Mouse (Mus musculus): ENCODE measurements at regions not wholly inside any gene's neighbourhood (a gene's known extent, or its start where the extent isn't known, plus 50 kb on each side); places are given as distances from the start of the nearest gene placed in this dataset.

DNA sequence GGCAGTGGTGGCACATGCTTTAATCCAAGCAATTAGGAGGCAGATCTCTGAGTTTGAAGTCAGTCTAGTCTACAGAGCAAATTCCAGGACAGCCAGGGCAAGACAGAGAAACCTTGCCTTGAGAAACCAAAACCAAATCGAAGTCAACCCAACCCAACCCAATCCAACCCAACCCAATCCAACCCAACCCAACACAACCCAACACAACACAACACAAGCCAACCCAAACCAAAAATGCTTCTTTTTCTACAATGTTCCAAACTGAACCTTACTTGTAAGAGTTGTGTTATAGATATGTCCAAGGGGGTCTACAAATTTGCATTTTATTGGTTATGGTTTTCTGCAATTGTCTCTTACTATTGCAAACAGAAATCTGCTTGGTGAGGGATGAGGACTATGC, 52.8 kb upstream of the Chodl start:
- Histone ChIP-seq H3K27ac (no peak overlapping the region), H3K4me1 (no peaks in the 10 kb centered on the region), H3K27me3 (ENCODE audit: poor library complexity, severe bottlenecking) (no peaks in the 10 kb centered on the region), H3K9me3 (no peaks in the 10 kb centered on the region), H3K4me3 (no peak overlapping the region), H3K36me3 (replicated peaks) (no peaks in the 10 kb centered on the region)
- WGBS = 76% methylated on average over 1 of the region's 1 CpGs
- DNase-seq (ENCODE audit: extremely low spot score, low spot score) = no peak

GRCm38 (mm10) chr16:78859006-78859405, 71.7 kb upstream of the Chodl start:
- no peak overlapping the region for H3K27ac ChIP-seq
- no peaks in the 10 kb centered on the region for H3K9me3 ChIP-seq
- WGBS = 90% methylated on average over 4 of the region's 4 CpGs
- no peak for DNase-seq (ENCODE audit: extremely low spot score, low spot score)
- no peaks in the 10 kb centered on the region for H3K4me1 ChIP-seq
- H3K36me3 ChIP-seq (replicated peaks) = no peaks in the 10 kb centered on the region
- no peak overlapping the region for H3K4me3 ChIP-seq
- no peaks in the 10 kb centered on the region for H3K27me3 ChIP-seq (ENCODE audit: poor library complexity, severe bottlenecking)

DNA sequence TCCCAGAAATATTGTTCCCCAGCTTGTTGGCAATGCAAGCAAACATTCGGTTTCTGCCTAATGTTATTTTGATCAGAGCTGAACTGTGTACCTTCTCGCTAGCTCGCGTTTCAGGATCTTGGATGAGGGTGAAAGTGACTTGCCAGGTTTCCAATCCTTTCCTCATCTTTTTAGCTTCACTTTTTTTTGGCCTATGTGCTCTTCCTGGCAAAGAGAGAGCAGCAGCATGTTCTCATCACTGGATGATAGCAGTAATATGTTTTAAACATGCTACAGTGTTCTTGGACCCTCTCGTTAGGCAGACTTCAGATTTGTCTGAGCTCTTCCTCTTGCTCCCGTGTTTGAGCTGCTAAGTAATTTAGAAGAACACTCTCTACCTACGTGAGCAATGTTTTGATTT, 99.8 kb upstream of the Chodl start:
- no peak for DNase-seq (ENCODE audit: extremely low spot score, low spot score)
- no peaks in the 10 kb centered on the region for H3K9me3 ChIP-seq
- no peak overlapping the region for H3K4me3 ChIP-seq
- H3K27ac ChIP-seq = no peak overlapping the region
- no peaks in the 10 kb centered on the region for H3K36me3 ChIP-seq (replicated peaks)
- 0 out of 2 replicates have a peak, but pooled peaks cover 3% of the 10 kb centered on the region for H3K4me1 ChIP-seq
- WGBS = 88% methylated on average over 7 of the region's 7 CpGs
- no peaks in the 10 kb centered on the region for H3K27me3 ChIP-seq (ENCODE audit: poor library complexity, severe bottlenecking)

GRCm38 (mm10) chr16:78827739-78828138, 103.0 kb upstream of the Chodl start:
- no peak overlapping the region for H3K4me3 ChIP-seq
- H3K27ac ChIP-seq = no peak overlapping the region
- H3K36me3 ChIP-seq (replicated peaks) = no peaks in the 10 kb centered on the region
- H3K9me3 ChIP-seq = no peaks in the 10 kb centered on the region
- 23% methylated on average over 3 of the region's 3 CpGs for WGBS
- no peak for DNase-seq (ENCODE audit: extremely low spot score, low spot score)
- H3K27me3 ChIP-seq (ENCODE audit: poor library complexity, severe bottlenecking) = no peaks in the 10 kb centered on the region
- 0 out of 2 replicates have a peak, but pooled peaks cover 3% of the 10 kb centered on the region for H3K4me1 ChIP-seq

DNA sequence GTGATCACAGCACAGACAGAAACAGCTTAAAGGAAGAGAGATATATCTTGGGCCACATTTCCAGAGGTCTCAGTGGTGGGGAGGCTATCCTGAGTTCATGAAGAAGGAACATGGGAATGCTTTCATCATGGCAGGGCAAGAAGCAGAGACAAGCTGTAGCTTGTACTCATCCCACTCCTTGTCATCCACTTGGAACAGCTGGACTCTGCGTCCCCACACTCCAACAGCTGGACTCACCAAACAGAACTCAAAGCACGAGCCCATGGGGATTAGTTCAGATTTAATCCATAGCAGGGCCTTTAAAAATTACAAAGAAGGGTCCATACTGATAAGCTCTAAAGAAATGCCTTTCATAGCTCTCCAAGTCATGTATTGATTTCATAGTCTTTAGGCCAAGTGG, 140.7 kb upstream of the Chodl start:
- WGBS = 73% methylated on average over 2 of the region's 2 CpGs
- H3K27me3 ChIP-seq (ENCODE audit: poor library complexity, severe bottlenecking) = no peaks in the 10 kb centered on the region
- DNase-seq (ENCODE audit: extremely low spot score, low spot score) = no peak

GRCm38 (mm10) chr16:78759226-78759625, 171.5 kb upstream of the Chodl start:
- no peak overlapping the region for H3K4me3 ChIP-seq
- no peaks in the 10 kb centered on the region for H3K4me1 ChIP-seq
- no peaks in the 10 kb centered on the region for H3K36me3 ChIP-seq (replicated peaks)
- no peak for DNase-seq (ENCODE audit: extremely low spot score, low spot score)
- no peaks in the 10 kb centered on the region for H3K27me3 ChIP-seq (ENCODE audit: poor library complexity, severe bottlenecking)
- no peaks in the 10 kb centered on the region for H3K9me3 ChIP-seq
- H3K27ac ChIP-seq = no peak overlapping the region

More for the DNA sequence above, 140.7 kb upstream of the Chodl start:
- no peaks in the 10 kb centered on the region for H3K9me3 ChIP-seq
- no peak overlapping the region for H3K27ac ChIP-seq
- H3K36me3 ChIP-seq (replicated peaks) = no peaks in the 10 kb centered on the region
- no peak overlapping the region for H3K4me3 ChIP-seq
- no peaks in the 10 kb centered on the region for H3K4me1 ChIP-seq

GRCm38 (mm10) chr16:78737902-78738301, 161.4 kb upstream of the D16Ertd472e start:
- H3K27ac ChIP-seq = no peak overlapping the region
- H3K36me3 ChIP-seq (replicated peaks) = no peaks in the 10 kb centered on the region
- H3K4me3 ChIP-seq = no peak overlapping the region
- WGBS = 88% methylated on average over 4 of the region's 4 CpGs
- no peaks in the 10 kb centered on the region for H3K4me1 ChIP-seq
- no peaks in the 10 kb centered on the region for H3K9me3 ChIP-seq
- H3K27me3 ChIP-seq (ENCODE audit: poor library complexity, severe bottlenecking) = no peaks in the 10 kb centered on the region
- DNase-seq (ENCODE audit: extremely low spot score, low spot score) = no peak

DNA sequence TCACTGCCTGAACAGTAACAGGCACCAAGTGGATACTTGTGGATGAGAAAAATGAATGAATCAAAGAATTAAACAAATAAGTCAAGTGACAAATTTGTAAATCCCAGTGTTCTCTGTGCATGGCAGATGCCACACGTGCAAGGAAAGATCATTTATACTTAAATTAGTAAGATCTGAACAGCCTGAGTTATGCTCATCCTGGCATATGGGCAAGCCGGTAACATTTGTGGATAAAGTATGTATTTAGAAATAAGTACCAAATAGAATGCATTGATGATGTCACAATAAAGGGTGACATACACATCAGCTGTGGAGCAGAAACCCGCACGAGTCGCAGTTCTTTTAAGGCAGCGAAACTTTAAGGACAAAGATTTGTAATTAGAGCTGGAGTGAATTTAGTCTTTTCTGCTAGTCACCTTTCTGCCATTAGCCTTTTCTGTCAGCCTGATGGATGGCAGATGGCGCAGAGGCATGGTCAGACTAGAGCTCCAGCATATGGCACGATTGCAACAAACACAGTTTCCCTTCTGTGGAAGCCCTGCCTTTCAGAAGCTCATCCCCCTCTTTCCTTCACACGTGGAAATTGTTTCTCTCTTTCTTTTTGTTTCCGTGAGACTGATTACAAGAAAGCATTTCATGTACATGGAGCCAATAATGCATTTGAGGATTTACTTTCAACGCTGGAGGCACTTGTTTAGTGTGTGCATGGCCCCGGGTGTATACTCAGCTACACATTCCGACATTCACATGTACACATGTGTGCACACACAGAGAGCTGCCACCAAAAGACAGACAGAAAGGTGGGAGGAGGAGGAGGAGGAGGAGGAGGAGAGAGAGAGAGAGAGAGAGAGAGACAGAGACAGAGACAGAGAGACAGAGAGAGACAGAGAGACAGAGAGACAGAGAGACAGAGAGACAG, 154.3 kb upstream of the D16Ertd472e start:
- DNase-seq (ENCODE audit: extremely low spot score, low spot score) = no peak
- Histone ChIP-seq H3K9me3 (no peaks in the 10 kb centered on the region), H3K4me3 (no peak overlapping the region), H3K36me3 (replicated peaks) (no peaks in the 10 kb centered on the region), H3K4me1 (no peaks in the 10 kb centered on the region), H3K27me3 (ENCODE audit: poor library complexity, severe bottlenecking) (no peaks in the 10 kb centered on the region), H3K27ac (no peak overlapping the region)
- WGBS = 83% methylated on average over 13 of the region's 13 CpGs

- 95% methylated on average over 2 of the region's 2 CpGs for WGBS
Observed at GRCm38 (mm10) chr16:78725541-78725940, 149.0 kb upstream of the D16Ertd472e start.

DNA sequence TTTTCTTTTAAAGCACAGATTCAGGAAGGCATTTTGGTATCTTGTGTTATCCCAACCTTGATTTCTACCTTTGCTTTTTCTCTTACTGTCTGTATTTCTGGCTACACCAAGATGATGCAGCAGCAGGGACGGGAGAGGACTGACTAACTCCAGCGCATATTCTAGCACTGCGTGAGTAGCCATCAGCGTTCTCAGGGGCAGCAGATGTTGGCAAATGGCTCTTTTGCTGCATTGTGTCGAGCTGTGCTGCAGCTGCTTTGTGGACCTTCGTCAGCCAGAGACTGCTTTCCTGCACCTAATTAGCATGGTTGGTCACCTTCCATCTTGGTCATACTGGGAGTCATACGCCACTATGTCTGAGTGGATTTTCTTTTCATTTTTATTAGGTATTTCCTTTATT, 133.4 kb upstream of the D16Ertd472e start:
- Histone ChIP-seq H3K4me3 (no peak overlapping the region), H3K4me1 (no peaks in the 10 kb centered on the region), H3K9me3 (no peaks in the 10 kb centered on the region), H3K36me3 (replicated peaks) (no peaks in the 10 kb centered on the region), H3K27ac (no peak overlapping the region), H3K27me3 (ENCODE audit: poor library complexity, severe bottlenecking) (no peaks in the 10 kb centered on the region)
- WGBS = 86% methylated on average over 7 of the region's 7 CpGs
- no peak for DNase-seq (ENCODE audit: extremely low spot score, low spot score)

More at GRCm38 (mm10) chr16:78725541-78725940, 149.0 kb upstream of the D16Ertd472e start:
- Histone ChIP-seq H3K27ac (no peak overlapping the region), H3K36me3 (replicated peaks) (no peaks in the 10 kb centered on the region), H3K27me3 (ENCODE audit: poor library complexity, severe bottlenecking) (no peaks in the 10 kb centered on the region), H3K4me3 (no peak overlapping the region), H3K4me1 (no peaks in the 10 kb centered on the region), H3K9me3 (no peaks in the 10 kb centered on the region)
- no peak for DNase-seq (ENCODE audit: extremely low spot score, low spot score)

DNA sequence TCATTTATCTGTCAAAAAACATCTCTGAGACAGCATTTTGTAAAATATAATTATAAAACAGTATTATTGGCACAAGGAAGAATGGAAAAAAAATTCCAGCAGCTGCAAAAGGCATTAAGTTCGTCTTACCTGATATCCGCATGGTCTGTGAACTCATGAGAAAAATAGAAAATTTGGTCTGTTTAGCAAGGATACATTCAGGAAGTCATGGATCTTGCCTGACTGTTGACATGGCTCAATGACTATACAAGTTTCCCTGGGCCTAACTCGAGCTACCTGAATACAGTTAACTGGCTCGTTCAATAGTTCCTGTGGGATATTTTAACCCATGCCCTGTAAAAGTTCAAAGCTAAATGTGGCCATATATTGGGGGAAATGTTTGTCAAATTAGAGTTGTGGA, 131.1 kb upstream of the D16Ertd472e start:
- H3K4me1 ChIP-seq = no peaks in the 10 kb centered on the region
- H3K27me3 ChIP-seq (ENCODE audit: poor library complexity, severe bottlenecking) = no peaks in the 10 kb centered on the region
- WGBS = 95% methylated on average over 4 of the region's 4 CpGs
- H3K27ac ChIP-seq = no peak overlapping the region
- no peaks in the 10 kb centered on the region for H3K36me3 ChIP-seq (replicated peaks)
- no peaks in the 10 kb centered on the region for H3K9me3 ChIP-seq
- DNase-seq (ENCODE audit: extremely low spot score, low spot score) = no peak
- H3K4me3 ChIP-seq = no peak overlapping the region

- no peaks in the 10 kb centered on the region for H3K4me1 ChIP-seq
- no peak overlapping the region for H3K27ac ChIP-seq
- no peaks in the 10 kb centered on the region for H3K9me3 ChIP-seq
- no peak overlapping the region for H3K4me3 ChIP-seq
- H3K27me3 ChIP-seq (ENCODE audit: poor library complexity, severe bottlenecking) = no peaks in the 10 kb centered on the region
- DNase-seq (ENCODE audit: extremely low spot score, low spot score) = no peak
- WGBS = 92% methylated on average over 7 of the region's 7 CpGs
- H3K36me3 ChIP-seq (replicated peaks) = no peaks in the 10 kb centered on the region
Observed at GRCm38 (mm10) chr16:78707165-78707564, 130.7 kb upstream of the D16Ertd472e start.

GRCm38 (mm10) chr16:78697514-78698209, 121.2 kb upstream of the D16Ertd472e start:
- Histone ChIP-seq H3K4me1 (no peaks in the 10 kb centered on the region), H3K36me3 (replicated peaks) (no peaks in the 10 kb centered on the region), H3K27me3 (ENCODE audit: poor library complexity, severe bottlenecking) (no peaks in the 10 kb centered on the region), H3K27ac (no peak overlapping the region), H3K4me3 (no peak overlapping the region), H3K9me3 (no peaks in the 10 kb centered on the region)
- DNase-seq (ENCODE audit: extremely low spot score, low spot score) = no peak
- whole genome bisulfite sequencing = 79% methylated on average over 3 of the region's 3 CpGs
